Mouse (Mus musculus) heart, adult 2 months (tissue): ENCODE measurements around the gene Adgre1. TPM values are rescaled to one million over a fixed set of nuclear protein-coding genes. Genes with fewer than 3 reads are reported as not detected.

Source experiments
- DNase-seq, 2 experiments: peaks; one replicate each; pipeline ENCODE4 v3.0.0; 2021
- H3K27ac ChIP-seq: fragments of 200-600 bp; 2 replicates; pipeline ENCODE4 v1.8.1; 2022
- H3K27me3 ChIP-seq: fragments of 200-500 bp; 2 replicates; pipeline ENCODE4 v1.6.1; 2012; ENCODE audit warnings: mild to moderate bottlenecking, low read length, inconsistent platforms, mixed read lengths; ENCODE audit not compliant: control insufficient read depth, insufficient read depth
- H3K36me3 ChIP-seq: fragments of 200-500 bp; 2 replicates; pipeline ENCODE4 v1.6.1; 2012; ENCODE audit warnings: low read length, inconsistent platforms; ENCODE audit not compliant: control insufficient read depth, insufficient read depth
- H3K4me1 ChIP-seq: fragments of 200-500 bp; 2 replicates; pipeline ENCODE4 v1.6.1; 2011; ENCODE audit warnings: low read length; ENCODE audit not compliant: control insufficient read depth, insufficient read depth
- H3K4me3 ChIP-seq: fragments of 200-600 bp; 2 replicates; pipeline ENCODE4 v1.8.1; 2022
- H3K79me2 ChIP-seq: fragments of 200-500 bp; replicated peaks from 2 replicates; pipeline ENCODE4 v1.6.1; 2012; ENCODE audit warnings: mild to moderate bottlenecking, inconsistent platforms, low read length, moderate library complexity, mixed read lengths; ENCODE audit not compliant: control insufficient read depth, insufficient read depth
- H3K9ac ChIP-seq: fragments of 200-500 bp; 2 replicates; pipeline ENCODE4 v1.6.1; 2012; ENCODE audit warnings: low read depth, mild to moderate bottlenecking, control low read depth, inconsistent platforms, low read length, mixed read lengths
- CTCF ChIP-seq: fragments of 200-600 bp; IDR thresholded peaks from 2 replicates; pipeline ENCODE4 v1.8.1; 2022; ENCODE audit warnings: antibody characterized with exemption, mild to moderate bottlenecking, moderate library complexity
- EP300 ChIP-seq: fragments of 200-500 bp; IDR thresholded peaks from 2 replicates; pipeline ENCODE4 v1.6.1; 2011; ENCODE audit warnings: low read depth, low read length, control low read depth; ENCODE audit not compliant: insufficient read depth
- POLR2A ChIP-seq: fragments of 200-500 bp; IDR thresholded peaks from 2 replicates; pipeline ENCODE4 v1.6.1; 2011; ENCODE audit warnings: mild to moderate bottlenecking, low read depth, low read length, control low read depth; ENCODE audit not compliant: insufficient read depth
- WGBS: fragments of 180-500 bp; shearing (Covaris S2); methylation state at CpG from one replicate; pipeline ENCODE4 v1.1.7; 2018; 5-methylcytosine and 5-hydroxymethylcytosine counted together
- intact Hi-C: fragments of 180-260 bp; cut with DNase I; formaldehyde crosslinking; loops from one replicate; pipeline ENCODE4 v1.15.1; 2025
- polyA plus RNA-seq: library from polyadenylated mRNA; depleted of rRNA; stranded (reverse); fragments of >200 nt; gene quantifications from 2 replicates; pipeline ENCODE4 v1.2.3, GENCODE M21; 2012; rRNA removed
- total RNA-seq, 2 experiments: library from RNA; stranded (reverse); gene quantifications; 2 replicates each; pipeline ENCODE4 v1.2.3; 2021

Gene Adgre1
- total and polyA plus RNA-seq, 3 experiments: 7.9 to 12.6 (median 8.6) TPM

DNA sequence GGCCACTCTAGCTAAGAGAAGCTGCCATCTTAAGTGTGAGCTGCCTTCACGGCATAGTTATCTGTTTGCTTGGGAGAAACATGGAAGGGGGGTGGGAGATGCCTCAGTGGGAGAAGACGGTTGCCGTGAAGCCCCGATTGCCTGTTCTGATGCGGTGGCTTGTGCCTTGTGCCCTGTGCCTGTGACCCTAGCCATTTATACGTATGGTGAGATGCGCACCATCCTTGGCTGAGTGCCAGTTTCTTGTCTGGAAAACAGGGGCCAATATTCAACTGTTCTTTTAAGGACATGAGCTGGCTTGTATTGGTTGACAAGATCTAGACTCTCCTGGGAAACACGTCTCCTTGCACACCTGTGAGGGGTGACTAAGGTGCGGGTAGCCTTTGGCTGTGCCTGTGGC is 7.4 kb upstream of the Adgre1 start:
- Histone ChIP-seq H3K4me3 (no peak overlapping the region), H3K27ac (no peak overlapping the region), H3K36me3 (no peaks in the 10 kb centered on the region), H3K4me1 (no peaks in the 10 kb centered on the region), H3K9ac (no peak overlapping the region), H3K79me2 (no peaks in the 10 kb centered on the region), H3K27me3 (no peaks in the 10 kb centered on the region)
- intact Hi-C loops: no loop called here
- DNase-seq: no peak
- WGBS: 88% methylated on average over 9 of the region's 9 CpGs
- no peak for TF ChIP-seq POLR2A
- no peak for TF ChIP-seq CTCF
- TF ChIP-seq EP300: no peak

DNA sequence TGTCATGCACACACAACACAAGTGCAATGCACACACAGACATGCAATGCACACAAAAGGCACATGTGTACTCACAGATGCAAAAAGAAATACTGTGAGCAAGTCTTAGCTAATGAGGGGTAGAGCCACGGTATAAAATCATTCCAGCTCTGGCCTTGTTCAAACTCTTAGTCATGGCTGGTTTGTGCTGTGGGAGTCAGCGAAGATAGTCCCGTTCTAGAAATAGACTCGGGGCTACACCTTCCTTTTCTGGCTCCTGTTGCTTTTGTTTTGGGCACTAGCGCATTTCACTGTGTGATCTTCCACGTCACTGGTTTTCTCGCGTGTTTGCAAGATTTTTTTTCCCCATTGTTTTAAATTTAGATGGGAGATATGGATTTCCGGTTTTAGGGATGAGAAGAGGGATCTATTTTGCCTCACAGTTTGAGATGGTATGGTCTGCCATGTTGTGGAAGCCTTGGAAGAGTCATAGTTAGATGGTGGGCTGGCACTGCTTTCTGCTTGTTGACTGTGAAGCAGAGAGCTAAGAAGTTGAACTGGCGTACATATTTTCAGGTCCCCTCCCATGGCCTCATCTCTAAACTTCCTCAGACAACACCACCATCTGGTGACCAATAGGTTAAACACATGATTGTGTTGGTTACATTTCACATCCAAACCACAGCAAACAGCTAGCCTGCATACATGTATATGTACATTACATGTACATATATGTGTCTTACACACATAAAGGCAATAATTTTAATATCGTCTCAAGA is 1.2 kb downstream of the Adgre1 start:
- intact Hi-C loops: no loop called here
- TF ChIP-seq EP300 (no peak), POLR2A (no peak), CTCF (no peak)
- 65% methylated on average over 11 of the region's 11 CpGs for WGBS

More for the DNA sequence above, 1.2 kb downstream of the Adgre1 start:
- DNase-seq: no peak
- H3K27ac ChIP-seq: no peak overlapping the region
- no peaks in the 10 kb centered on the region for H3K4me1 ChIP-seq
- H3K4me3 ChIP-seq: no peak overlapping the region
- no peaks in the 10 kb centered on the region for H3K79me2 ChIP-seq
- H3K27me3 ChIP-seq: no peaks in the 10 kb centered on the region
- no peaks in the 10 kb centered on the region for H3K36me3 ChIP-seq
- H3K9ac ChIP-seq: no peak overlapping the region

Other genes starting within 250 kb of the Adgre1 start
- not detected for gene Cd70, start 208.9 kb upstream of the Adgre1 start, total RNA-seq
- not detected in 2 replicates for gene Cd70, start 208.9 kb upstream of the Adgre1 start, polyA plus RNA-seq
- gene Tnfsf14, start 164.5 kb upstream of the Adgre1 start, total RNA-seq: under 1 TPM; 0.11 to 0.13 TPM
- gene Tnfsf14, start 164.5 kb upstream of the Adgre1 start, polyA plus RNA-seq: 0.18 TPM in 2 replicates
- gene C3, start 130.6 kb upstream of the Adgre1 start, total RNA-seq: 10 to 100 TPM; 91.5 to 91.6 TPM
- 119 and 160 TPM in 2 replicates for gene C3, start 130.6 kb upstream of the Adgre1 start, polyA plus RNA-seq
- 10 to 100 TPM; 27.8 to 32.7 TPM for gene Gpr108, start 110.2 kb upstream of the Adgre1 start, total RNA-seq
- 37.9 and 48.3 TPM in 2 replicates for gene Gpr108, start 110.2 kb upstream of the Adgre1 start, polyA plus RNA-seq
- gene Trip10, start 109.2 kb upstream of the Adgre1 start, total RNA-seq: 100 to 1,000 TPM; 107 to 128 TPM
- gene Trip10, start 109.2 kb upstream of the Adgre1 start, polyA plus RNA-seq: 69.0 and 83.2 TPM in 2 replicates
- 1 to 10 TPM; 1.9 to 2.2 TPM for gene Vav1, start 79.6 kb upstream of the Adgre1 start, total RNA-seq
- 1.8 and 2.0 TPM in 2 replicates for gene Vav1, start 79.6 kb upstream of the Adgre1 start, polyA plus RNA-seq
- gene Vmn2r120, start 186.8 kb downstream of the Adgre1 start, total RNA-seq: under 1 TPM; 0.02 to 0.03 TPM
- gene Vmn2r120, start 186.8 kb downstream of the Adgre1 start, polyA plus RNA-seq: not detected in 2 replicates